Mouse (Mus musculus) E14TG2a.4 (cell line): ENCODE measurements around the gene Igfbp6.

ENCODE experiments used
- CTCF ChIP-seq: conservative IDR thresholded peaks from 2 replicates; pipeline ENCODE4 v1.5.1; 2014; ENCODE audit warnings: low read length
- NANOG ChIP-seq: IDR thresholded peaks from 2 replicates; pipeline ENCODE4 v1.6.1; 2014; ENCODE audit warnings: borderline replicate concordance, low read length, mixed read lengths
- POU5F1 ChIP-seq: IDR thresholded peaks from 2 replicates; pipeline ENCODE4 v1.6.1; 2014; ENCODE audit warnings: low read length, borderline replicate concordance

- TF ChIP-seq CTCF = no peak
- no peak for TF ChIP-seq POU5F1
- TF ChIP-seq NANOG = no peak
Measured at GRCm38 (mm10) chr15:102150301-102151135, 6.4 kb downstream of the Igfbp6 start, which contains the start of gene Soat2.
